Mouse (Mus musculus) heart, adult 18-20 months (tissue): Measurements from ENCODE around the gene Ndufb7. TPM values are rescaled to one million over a fixed set of nuclear protein-coding genes. Genes with fewer than 3 reads are reported as not detected.
"Not testable (repeated sequence)": the region's sequence is repeated elsewhere in the genome, so short reads cannot be mapped to it uniquely, and the experiment has no call there.

Source experiments
- DNase-seq, 2 experiments: peaks; one replicate each; pipeline ENCODE4 v3.0.0; 2021 to 2022; ENCODE audit warnings: mixed read lengths in 1 of 2
- long read RNA-seq, 2 experiments: library from polyadenylated mRNA; stranded (forward); transcript quantifications; one replicate each; pipeline ENCODE4 v2.0.0; 2021
- total RNA-seq, 2 experiments: library from RNA; stranded (reverse); gene quantifications; 2 replicates each; pipeline ENCODE4 v1.2.3; 2021

Ndufb7 gene
- total RNA-seq = 100 to 1,000 TPM; 661 to 773 TPM
- long read RNA-seq, experiment 1, full-length matches to known transcripts = 1,913 of 1,933 reads
- long read RNA-seq, experiment 1, partial matches to known transcripts = 15 of 1,933 reads
- long read RNA-seq, experiment 1, other reads (novel, unspliced or antisense) = 5 of 1,933 reads
- long read RNA-seq, experiment 2, full-length matches to known transcripts = 1,742 of 1,760 reads
- long read RNA-seq, experiment 2, partial matches to known transcripts = 15 of 1,760 reads
- long read RNA-seq, experiment 2, other reads (novel, unspliced or antisense) = 3 of 1,760 reads

DNA sequence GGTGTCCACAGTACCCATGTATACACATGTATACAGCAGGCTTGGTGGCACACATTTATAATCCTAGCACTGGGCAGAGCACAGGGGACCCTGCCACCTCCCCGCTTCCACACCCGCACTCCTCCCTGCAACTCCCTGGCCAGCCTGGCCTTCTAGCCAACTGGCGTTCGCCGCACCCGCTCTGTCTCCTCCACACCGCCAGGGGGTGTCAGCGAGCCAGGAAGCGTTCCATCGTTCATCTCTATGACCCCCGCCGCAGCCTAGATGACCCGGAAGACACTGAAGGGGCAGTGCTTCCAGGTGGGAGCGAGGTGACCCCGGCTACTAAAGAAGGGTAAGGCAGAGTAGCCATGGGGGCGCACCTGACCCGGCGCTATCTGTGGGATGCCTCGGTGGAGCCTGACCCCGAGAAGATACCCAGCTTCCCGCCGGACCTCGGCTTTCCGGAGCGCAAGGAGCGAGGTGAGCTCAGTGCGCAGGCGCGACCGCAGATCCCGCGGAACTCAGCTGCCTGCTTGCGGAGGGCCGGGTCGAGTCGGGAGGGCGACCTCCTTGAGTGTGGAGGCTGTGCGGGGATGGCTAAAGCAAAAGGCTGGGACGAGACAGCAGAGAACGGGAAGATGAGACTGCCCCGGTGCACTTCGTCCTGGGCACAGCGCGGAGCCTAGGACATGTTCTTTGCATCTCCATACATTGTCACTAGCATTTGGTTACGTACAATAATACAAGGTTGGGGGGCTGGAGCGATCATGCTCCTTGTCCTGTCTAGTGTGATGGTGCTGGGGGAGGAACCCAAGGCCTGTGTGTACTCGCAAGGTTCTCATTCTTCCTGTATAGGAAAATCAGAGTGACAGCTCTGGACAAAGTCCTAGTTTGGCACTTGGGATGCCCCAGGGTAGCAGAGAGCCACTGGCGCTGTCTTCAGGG is at the start of gene Ndufb7:
Gene Ndufb7 (plus strand): TSS at position 203 of the 927 bp plus-strand sequence.
- DNase-seq = peak; percentile 96 to 98

DNA sequence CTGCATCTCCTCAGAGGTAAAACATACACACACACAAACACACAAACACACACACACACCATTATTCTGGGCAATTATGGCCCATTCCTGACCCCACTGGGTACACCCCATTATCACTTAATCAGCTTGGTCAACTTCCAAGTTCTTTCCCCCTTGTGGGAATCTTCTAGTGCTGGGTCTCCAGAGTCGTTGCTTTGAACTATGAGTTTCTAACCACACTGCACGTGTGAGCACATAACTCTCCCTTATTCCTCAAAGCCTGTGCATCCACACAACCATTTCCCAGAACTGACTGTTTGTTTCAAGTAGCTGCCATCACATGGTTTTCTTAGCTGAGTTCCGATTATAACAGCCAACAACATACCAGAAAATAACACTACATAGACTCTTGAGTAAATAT is 46.0 kb upstream of the Ndufb7 start:
- DNase-seq = no peak

- DNase-seq = not testable (repeated sequence)
Observed at GRCm38 (mm10) chr8:83520907-83521306, 45.6 kb upstream of the Ndufb7 start.

GRCm38 (mm10) chr8:83521310-83521709 is 45.2 kb upstream of the Ndufb7 start:
- DNase-seq = no peak

DNA sequence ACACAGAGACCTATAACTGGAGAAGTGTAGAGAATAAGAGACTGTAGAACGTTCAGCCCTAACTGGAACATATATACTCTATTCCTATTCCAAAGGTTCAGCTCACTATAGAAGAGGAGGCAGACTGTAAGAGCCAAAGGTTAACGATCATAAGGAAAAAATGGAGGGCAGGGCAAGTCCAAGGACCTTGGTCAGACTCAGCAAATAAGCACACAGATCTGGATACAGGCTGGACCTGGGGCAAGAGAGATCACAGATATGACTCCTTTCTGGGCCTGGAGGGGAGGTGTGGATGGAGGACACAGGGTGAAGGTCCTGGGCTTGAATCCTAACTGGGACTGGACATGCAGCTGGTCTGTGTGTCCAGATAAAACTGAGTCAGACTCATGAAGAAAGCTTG is 31.7 kb upstream of the Ndufb7 start:
- no peak for DNase-seq

GRCm38 (mm10) chr8:83535736-83536135 is 30.7 kb upstream of the Ndufb7 start, which contains the start of gene Olfr370:
Gene Olfr370 (plus strand): TSS chr8:83535780.
- DNase-seq = no peak

GRCm38 (mm10) chr8:83562669-83563068 is 3.8 kb upstream of the Ndufb7 start:
- no peak for DNase-seq

DNA sequence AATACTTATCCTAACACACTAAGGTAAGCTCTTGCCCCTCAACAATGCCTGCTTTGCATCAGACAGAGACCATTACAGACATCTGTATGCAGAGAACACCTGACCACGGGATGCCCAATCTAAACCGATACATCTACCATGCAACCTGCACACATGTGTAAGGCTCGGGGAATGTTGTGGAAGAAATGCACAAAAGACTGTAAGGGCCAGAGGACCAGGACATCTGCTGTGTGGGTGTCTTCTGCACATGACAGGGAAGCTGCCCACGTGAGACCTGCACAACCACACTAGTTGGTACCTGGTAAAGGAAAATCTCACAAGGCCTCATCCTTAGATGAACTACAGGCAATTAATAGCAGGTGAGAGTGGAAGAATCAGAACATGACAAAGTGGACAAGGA is 3.2 kb upstream of the Ndufb7 start:
- no peak for DNase-seq

- peak in 1 of 2 experiments; percentile 11 for DNase-seq
Observed at GRCm38 (mm10) chr8:83565731-83566375, 618 bp upstream of the Ndufb7 start.

GRCm38 (mm10) chr8:83567668-83568067 is 1.2 kb downstream of the Ndufb7 start:
- no peak for DNase-seq

DNA sequence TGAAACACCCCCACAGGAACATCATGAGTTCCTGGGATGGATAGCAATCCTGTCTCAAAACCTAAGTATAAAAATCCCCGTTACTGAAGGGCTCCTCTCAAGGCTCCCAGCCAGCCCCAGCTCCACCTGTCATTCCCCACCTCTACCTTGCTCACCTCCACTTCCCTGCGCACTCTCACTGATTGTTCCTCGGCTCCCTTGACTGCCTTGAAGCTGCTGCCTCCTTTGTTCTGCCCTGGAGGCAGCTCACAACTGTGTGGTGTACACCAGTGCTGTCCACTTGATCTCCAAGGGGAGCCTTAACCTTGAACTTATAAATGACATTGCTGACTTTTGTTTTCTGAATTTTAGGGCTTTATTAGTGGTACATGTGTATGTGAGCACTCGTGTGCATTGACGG is 1.7 kb downstream of the Ndufb7 start:
- DNase-seq = peak in 1 of 2 experiments; percentile 6

DNA sequence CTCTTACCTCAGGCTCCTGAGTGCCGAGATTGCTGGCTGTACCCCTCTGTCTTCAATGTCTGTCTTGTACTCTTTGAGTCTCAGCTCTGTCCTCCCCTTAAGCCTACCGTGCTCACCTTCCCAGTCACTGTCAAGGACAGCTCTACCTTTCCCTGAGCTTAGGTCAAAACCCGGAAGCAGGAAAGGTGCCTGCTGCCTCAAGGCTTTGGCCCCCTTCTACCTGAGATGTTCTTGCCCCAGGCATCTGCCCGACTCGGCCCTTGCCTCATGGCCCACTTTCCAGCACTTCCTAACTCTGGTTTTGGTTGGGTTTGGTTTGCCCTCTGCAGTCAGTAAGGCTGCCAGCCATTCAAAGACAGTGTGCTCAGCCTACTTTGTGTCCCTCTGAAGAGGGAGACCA is 2.3 kb downstream of the Ndufb7 start:
- peak in 1 of 2 experiments; percentile 3 for DNase-seq

DNA sequence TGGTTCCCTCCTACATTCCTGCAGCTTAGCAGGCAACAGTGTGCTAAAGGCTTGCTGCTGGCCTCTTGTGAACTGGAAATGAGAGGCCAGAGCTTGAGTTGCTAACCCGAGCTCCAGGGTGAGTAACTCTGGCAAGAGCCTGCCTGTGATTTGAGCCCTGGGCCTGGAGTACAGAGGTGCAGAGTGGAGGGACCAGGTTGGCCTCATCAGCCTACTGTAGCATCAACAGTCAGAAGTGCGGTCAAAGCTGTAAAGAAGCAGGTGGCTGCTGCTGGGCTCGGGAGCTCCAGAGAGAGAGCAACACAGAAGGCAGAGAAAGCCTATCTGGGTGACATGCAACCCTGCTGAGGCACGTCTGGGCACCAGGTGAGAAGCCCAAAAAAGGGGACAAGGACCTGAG is 2.7 kb downstream of the Ndufb7 start:
- peak in 1 of 2 experiments; percentile 7 for DNase-seq

GRCm38 (mm10) chr8:83570272-83571000 is 4.0 kb downstream of the Ndufb7 start:
- DNase-seq = peak in 1 of 2 experiments; percentile 2

DNA sequence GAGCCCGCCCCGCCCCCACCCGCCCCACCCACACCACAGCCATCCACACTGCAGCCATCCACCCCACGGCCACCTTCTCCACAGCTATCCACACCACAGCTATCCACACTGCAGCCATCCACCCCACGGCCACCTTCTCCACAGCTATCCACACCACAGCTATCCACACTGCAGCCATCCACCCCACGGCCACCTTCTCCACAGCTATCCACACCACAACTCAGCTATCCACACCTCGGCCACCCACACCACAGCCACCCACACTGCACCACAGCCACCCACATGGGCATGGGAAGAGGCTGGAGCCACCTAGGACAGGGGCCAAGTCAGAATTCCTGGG is 4.5 kb downstream of the Ndufb7 start:
- DNase-seq = not testable (repeated sequence)

GRCm38 (mm10) chr8:83571791-83572190 is 5.3 kb downstream of the Ndufb7 start:
- peak in 1 of 2 experiments; percentile 3 for DNase-seq

- peak in 1 of 2 experiments; percentile 11 for DNase-seq
Observed at GRCm38 (mm10) chr8:83572246-83572812, 5.9 kb downstream of the Ndufb7 start.

DNA sequence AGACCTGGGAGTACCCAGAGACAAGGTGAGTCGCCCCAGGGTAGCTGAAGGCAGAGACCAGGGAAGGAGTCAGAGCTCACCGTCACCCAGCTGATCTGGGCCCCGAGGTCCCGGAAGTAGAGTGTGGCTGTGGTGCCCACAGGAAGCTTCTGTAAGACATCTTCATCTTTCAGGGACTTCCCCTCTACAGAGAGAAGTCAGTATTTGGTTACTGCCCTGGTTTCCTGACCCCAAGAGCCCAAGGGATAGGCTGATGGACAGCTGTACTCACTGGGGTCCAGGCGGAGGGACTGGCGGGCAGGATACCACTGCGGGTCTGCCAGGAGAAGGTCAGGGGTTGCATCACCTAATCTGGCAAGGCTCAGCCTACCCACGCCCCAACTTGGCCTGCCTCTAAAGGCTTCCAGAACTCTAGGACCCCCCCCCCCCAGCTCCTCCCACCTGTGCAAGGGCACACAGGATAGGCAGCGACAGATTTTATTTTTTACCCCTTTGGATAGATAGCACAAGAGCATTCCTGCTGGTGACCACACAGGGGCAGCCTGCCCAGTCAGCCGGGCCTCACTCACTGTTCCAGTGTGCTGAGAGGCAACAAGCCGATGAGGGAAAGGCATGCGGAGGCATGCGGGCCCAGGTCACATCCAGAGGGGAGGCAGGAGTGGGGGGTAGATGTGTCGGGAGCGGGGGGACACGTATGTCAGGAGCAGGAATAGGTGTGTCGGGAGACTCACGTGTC is 6.8 kb downstream of the Ndufb7 start:
- peak; percentile 67 to 71 for DNase-seq

- peak; percentile 63 to 66 for DNase-seq
Observed at GRCm38 (mm10) chr8:83574631-83575315, 8.3 kb downstream of the Ndufb7 start.
